In genomic region chr9:21321513-21321835, GRCm38 (mm10) we compare ENCODE assay signal across 7 mouse cellular contexts. TPM values are rescaled to one million over a fixed set of nuclear protein-coding genes. Genes with fewer than 3 reads are reported as not detected.
DNase-seq lines count a peak whose midpoint lies in the region; ATAC-seq and TF ChIP-seq lines count a peak whose summit lies in the region.

No protein-coding gene starts in this region.

- H3K4me3 ChIP-seq in G1E (ENCODE audit: low read depth, low read length), result peak overlapping the region; percentile 82
- H3K4me3 ChIP-seq in embryonic fibroblast, embryonic 13.5 days (ENCODE audit: insufficient read depth, low read length), result peak overlapping the region; percentile 88
- H3K4me3 ChIP-seq in hindbrain, embryonic 11.5 days (ENCODE audit: low read depth, low read length), result peak overlapping the region; percentile 52
- H3K4me3 ChIP-seq in limb, embryonic 13.5 days, result peak overlapping the region; percentile 79
- H3K4me3 ChIP-seq in midbrain, embryonic 14.5 days (replicated peaks; ENCODE audit: low read depth, low read length), result peak overlapping the region; percentile 77

- peak; percentile 82 for DNase-seq in CD4-positive helper T cell, adult 2 months (ENCODE audit: low read depth, low spot score)
- DNase-seq in G1E (ENCODE audit: low spot score), result peak; percentile 47
- DNase-seq in hindbrain, embryonic 11.5 days (ENCODE audit: low spot score), result peak; percentile 29
- no peak for DNase-seq in midbrain, embryonic 14.5 days
- DNase-seq in thymus, postnatal 10 days (ENCODE audit: low spot score in 2 of 2), result peak; percentile 51 to 67

- peak overlapping the region; percentile 78 for H3K9ac ChIP-seq in hindbrain, embryonic 11.5 days (ENCODE audit: low read depth, low read length)
- peak overlapping the region; percentile 82 for H3K9ac ChIP-seq in limb, embryonic 13.5 days
- H3K9ac ChIP-seq in midbrain, embryonic 14.5 days (replicated peaks; ENCODE audit: low read length), result peak overlapping the region; percentile 77

- TF ChIP-seq CTCF in G1E (IDR thresholded peaks at IDR 0.05; ENCODE audit: low read depth, low read length), result no peak
- no peak for TF ChIP-seq CTCF in embryonic fibroblast, embryonic 13.5 days (IDR thresholded peaks at IDR 0.05; ENCODE audit: borderline replicate concordance, insufficient read depth, low read length)

- peak overlapping the region; percentile 95 for H3K4me2 ChIP-seq in hindbrain, embryonic 11.5 days (replicated peaks; ENCODE audit: low read depth, low read length)
- peak overlapping the region; percentile 92 for H3K4me2 ChIP-seq in limb, embryonic 13.5 days (replicated peaks)
- H3K4me2 ChIP-seq in midbrain, embryonic 14.5 days (ENCODE audit: low read length), result peak overlapping the region; percentile 93

- no peak for TF ChIP-seq POLR2A in embryonic fibroblast, embryonic 13.5 days (IDR thresholded peaks at IDR 0.05; ENCODE audit: low read depth, low read length)

- H3K27me3 ChIP-seq in G1E (ENCODE audit: insufficient read depth, low read length), result no peaks in the 10 kb centered on the region
- H3K27me3 ChIP-seq in hindbrain, embryonic 11.5 days (ENCODE audit: control insufficient read depth, insufficient read depth, low read length), result no peaks in the 10 kb centered on the region
- no peaks in the 10 kb centered on the region for H3K27me3 ChIP-seq in limb, embryonic 13.5 days
- H3K27me3 ChIP-seq in midbrain, embryonic 14.5 days (ENCODE audit: control insufficient read depth, insufficient read depth, low read length), result no peaks in the 10 kb centered on the region

- no peaks in the 10 kb centered on the region; the same call in 1 of the 2 replicates for H3K9me3 ChIP-seq in G1E (replicated peaks)
- H3K9me3 ChIP-seq in hindbrain, embryonic 11.5 days (ENCODE audit: control insufficient read depth, low read length), result no peaks in the 10 kb centered on the region
- peaks cover 5% of the 10 kb centered on the region; the same call in 1 of the 2 replicates for H3K9me3 ChIP-seq in limb, embryonic 13.5 days
- no peaks in the 10 kb centered on the region for H3K9me3 ChIP-seq in midbrain, embryonic 14.5 days (ENCODE audit: control insufficient read depth, low read length)

- 0 out of 2 replicates have a peak overlapping the region, but pooled peaks have one; percentile 4 for H3K27ac ChIP-seq in embryonic fibroblast, embryonic 13.5 days (ENCODE audit: insufficient read depth, low read length)
- no peak overlapping the region for H3K27ac ChIP-seq in hindbrain, embryonic 11.5 days (ENCODE audit: low read depth, low read length)
- no peak overlapping the region for H3K27ac ChIP-seq in limb, embryonic 13.5 days
- H3K27ac ChIP-seq in midbrain, embryonic 14.5 days (replicated peaks; ENCODE audit: low read depth, low read length), result no peak overlapping the region

- peaks cover 25% of the 10 kb centered on the region for H3K36me3 ChIP-seq in G1E (replicated peaks)
- no peaks in the 10 kb centered on the region for H3K36me3 ChIP-seq in hindbrain, embryonic 11.5 days (ENCODE audit: control insufficient read depth, insufficient read depth, low read length)
- H3K36me3 ChIP-seq in limb, embryonic 13.5 days, result peaks cover 10% of the 10 kb centered on the region; the same call in 1 of the 2 replicates
- no peaks in the 10 kb centered on the region for H3K36me3 ChIP-seq in midbrain, embryonic 14.5 days (ENCODE audit: control insufficient read depth, insufficient read depth, low read length)

- WGBS in hindbrain, embryonic 11.5 days, result 17% methylated on average over 6 of the region's 6 CpGs
- 16% methylated on average over 6 of the region's 6 CpGs for WGBS in limb, embryonic 13.5 days
- 12% methylated on average over 6 of the region's 6 CpGs for WGBS in midbrain, embryonic 14.5 days

- ATAC-seq in G1E (ENCODE audit: extremely low read depth, insufficient number of reproducible peaks, low FRiP score, poor library complexity, severe bottlenecking), result peak; percentile 22; the same call in 1 of the 2 replicates
- ATAC-seq in hindbrain, embryonic 11.5 days (ENCODE audit: low FRiP score), result 0 out of 2 replicates have a peak, but pooled peaks have one; percentile 15
- no peak for ATAC-seq in limb, embryonic 13.5 days (ENCODE audit: low FRiP score, low read depth)
- no peak for ATAC-seq in midbrain, embryonic 14.5 days (ENCODE audit: low FRiP score, low TSS enrichment)

- peaks cover 45% of the 10 kb centered on the region for H3K4me1 ChIP-seq in G1E (ENCODE audit: insufficient read depth, low read depth, low read length)
- H3K4me1 ChIP-seq in embryonic fibroblast, embryonic 13.5 days (ENCODE audit: control insufficient read depth, insufficient read depth, low read length), result no peaks in the 10 kb centered on the region
- H3K4me1 ChIP-seq in hindbrain, embryonic 11.5 days (replicated peaks; ENCODE audit: control insufficient read depth, insufficient read depth, low read length), result peaks cover 5% of the 10 kb centered on the region
- peaks cover 21% of the 10 kb centered on the region for H3K4me1 ChIP-seq in limb, embryonic 13.5 days
- H3K4me1 ChIP-seq in midbrain, embryonic 14.5 days (ENCODE audit: control insufficient read depth, insufficient read depth, low read length), result peaks cover 11% of the 10 kb centered on the region

RNA-seq across cellular contexts. Expression of gene Slc44a2, which starts 1.0 kb away (rescaled TPM):
- total RNA-seq in G1E (2014; fragmentation: Nextera tagmentation) (42.2 and 52.7 TPM in 2 replicates), G1E (2017) (35.5 and 35.7 TPM in 2 replicates)
- 45.4 and 56.8 TPM in 2 replicates for polyA plus RNA-seq in G1E (2012)
- polyA plus RNA-seq in embryonic fibroblast, embryonic 13.5 days (2011; ENCODE audit: insufficient read length, low read depth, missing spikeins), result 115 and 125 TPM in 2 replicates
- polyA plus RNA-seq in hindbrain, embryonic 11.5 days (2014; fragmentation: Nextera tagmentation; extraction: Ambion mirVana), result 60.4 and 66.4 TPM in 2 replicates
- polyA plus RNA-seq in limb, embryonic 13.5 days (2015; fragmentation: Nextera tagmentation; extraction: Ambion mirVana), result 118 and 131 TPM in 2 replicates
- 49.3 and 67.4 TPM in 2 replicates for polyA plus RNA-seq in midbrain, embryonic 14.5 days (2014; fragmentation: Nextera tagmentation; extraction: Ambion mirVana)

RNA-seq across cellular contexts. Expression of gene Ap1m2, which starts 9.3 kb away (rescaled TPM):
- total RNA-seq in G1E (2014; fragmentation: Nextera tagmentation) (not detected in 2 replicates), G1E (2017) (0.16 TPM in 1 of 2 replicates, not detected in the other)
- not detected in 2 replicates for polyA plus RNA-seq in G1E (2012)
- polyA plus RNA-seq in embryonic fibroblast, embryonic 13.5 days (2011; ENCODE audit: insufficient read length, low read depth, missing spikeins), result not detected in 2 replicates
- 3.4 and 5.0 TPM in 2 replicates for polyA plus RNA-seq in hindbrain, embryonic 11.5 days (2014; fragmentation: Nextera tagmentation; extraction: Ambion mirVana)
- polyA plus RNA-seq in limb, embryonic 13.5 days (2015; fragmentation: Nextera tagmentation; extraction: Ambion mirVana), result 10.5 and 11.7 TPM in 2 replicates
- polyA plus RNA-seq in midbrain, embryonic 14.5 days (2014; fragmentation: Nextera tagmentation; extraction: Ambion mirVana), result 0.88 and 1.5 TPM in 2 replicates

RNA-seq across cellular contexts. Expression of gene Cdkn2d, which starts 30.3 kb away (rescaled TPM):
- 15.4 and 35.8 TPM in 2 replicates for total RNA-seq in G1E (2014; fragmentation: Nextera tagmentation)
- total RNA-seq in G1E (2017), result 30.3 and 31.2 TPM in 2 replicates
- 14.3 and 17.4 TPM in 2 replicates for polyA plus RNA-seq in G1E (2012)
- 13.0 and 16.5 TPM in 2 replicates for polyA plus RNA-seq in embryonic fibroblast, embryonic 13.5 days (2011; ENCODE audit: insufficient read length, low read depth, missing spikeins)
- 80.3 and 83.2 TPM in 2 replicates for polyA plus RNA-seq in hindbrain, embryonic 11.5 days (2014; fragmentation: Nextera tagmentation; extraction: Ambion mirVana)
- 51.2 and 51.6 TPM in 2 replicates for polyA plus RNA-seq in limb, embryonic 13.5 days (2015; fragmentation: Nextera tagmentation; extraction: Ambion mirVana)
- polyA plus RNA-seq in midbrain, embryonic 14.5 days (2014; fragmentation: Nextera tagmentation; extraction: Ambion mirVana), result 84.9 and 95.7 TPM in 2 replicates

RNA-seq across cellular contexts. Expression of gene Kri1, which starts 33.7 kb away (rescaled TPM):
- total RNA-seq in G1E (2014; fragmentation: Nextera tagmentation), result 45.4 and 52.7 TPM in 2 replicates
- 74.3 and 89.3 TPM in 2 replicates for total RNA-seq in G1E (2017)
- 46.2 and 56.6 TPM in 2 replicates for polyA plus RNA-seq in G1E (2012)
- polyA plus RNA-seq in embryonic fibroblast, embryonic 13.5 days (2011; ENCODE audit: insufficient read length, low read depth, missing spikeins), result 24.9 and 28.9 TPM in 2 replicates
- 13.5 and 15.9 TPM in 2 replicates for polyA plus RNA-seq in hindbrain, embryonic 11.5 days (2014; fragmentation: Nextera tagmentation; extraction: Ambion mirVana)
- polyA plus RNA-seq in limb, embryonic 13.5 days (2015; fragmentation: Nextera tagmentation; extraction: Ambion mirVana), result 16.2 and 18.3 TPM in 2 replicates
- polyA plus RNA-seq in midbrain, embryonic 14.5 days (2014; fragmentation: Nextera tagmentation; extraction: Ambion mirVana), result 12.9 and 16.9 TPM in 2 replicates

RNA-seq across cellular contexts. Expression of gene Ilf3, which starts 46.2 kb away (rescaled TPM):
- total RNA-seq in G1E (2014; fragmentation: Nextera tagmentation), result 87.9 and 94.1 TPM in 2 replicates
- 79.7 and 81.3 TPM in 2 replicates for total RNA-seq in G1E (2017)
- polyA plus RNA-seq in G1E (2012), result 123 and 138 TPM in 2 replicates
- 80.9 and 94.0 TPM in 2 replicates for polyA plus RNA-seq in embryonic fibroblast, embryonic 13.5 days (2011; ENCODE audit: insufficient read length, low read depth, missing spikeins)
- 232 and 254 TPM in 2 replicates for polyA plus RNA-seq in hindbrain, embryonic 11.5 days (2014; fragmentation: Nextera tagmentation; extraction: Ambion mirVana)
- polyA plus RNA-seq in limb, embryonic 13.5 days (2015; fragmentation: Nextera tagmentation; extraction: Ambion mirVana), result 257 and 268 TPM in 2 replicates
- polyA plus RNA-seq in midbrain, embryonic 14.5 days (2014; fragmentation: Nextera tagmentation; extraction: Ambion mirVana), result 212 and 267 TPM in 2 replicates

Comparison
In these comparisons a context has a peak if more than half of its experiments do, and no peak if none do; other contexts are left out.
1. ATAC-seq: peak in G1E (single experiment) and hindbrain, embryonic 11.5 days (single experiment); none in limb, embryonic 13.5 days (single experiment) and midbrain, embryonic 14.5 days (single experiment).
2. Peak in every context shown above with its lines, with median percentiles within 50 percentile points of each other: H3K4me3 ChIP-seq, H3K4me2 ChIP-seq and H3K9ac ChIP-seq.